Mouse (Mus musculus) layer of hippocampus, adult 6 months (tissue): ENCODE data around the gene Cfp. TPM values are rescaled to one million over a fixed set of nuclear protein-coding genes. Genes with fewer than 3 reads are reported as not detected.

Source experiments
- long read RNA-seq, 2 experiments: library from polyadenylated mRNA; unstranded; transcript quantifications; one replicate each; pipeline ENCODE4 v2.0.0; 2019 to 2020
- polyA plus RNA-seq: library from polyadenylated mRNA; unstranded; fragments of <200 nt; fragmentation: Nextera tagmentation; gene quantifications from 2 replicates; pipeline ENCODE4 v1.2.3, GENCODE M21; 2021

The Cfp gene
- polyA plus RNA-seq = 0.43 and 0.48 TPM in 2 replicates
- long read RNA-seq, experiment 1 = 0 reads
- long read RNA-seq, experiment 2, partial matches to known transcripts = 1 of 5 reads
- long read RNA-seq, experiment 2, other reads (novel, unspliced or antisense) = 2 of 5 reads

DNA sequence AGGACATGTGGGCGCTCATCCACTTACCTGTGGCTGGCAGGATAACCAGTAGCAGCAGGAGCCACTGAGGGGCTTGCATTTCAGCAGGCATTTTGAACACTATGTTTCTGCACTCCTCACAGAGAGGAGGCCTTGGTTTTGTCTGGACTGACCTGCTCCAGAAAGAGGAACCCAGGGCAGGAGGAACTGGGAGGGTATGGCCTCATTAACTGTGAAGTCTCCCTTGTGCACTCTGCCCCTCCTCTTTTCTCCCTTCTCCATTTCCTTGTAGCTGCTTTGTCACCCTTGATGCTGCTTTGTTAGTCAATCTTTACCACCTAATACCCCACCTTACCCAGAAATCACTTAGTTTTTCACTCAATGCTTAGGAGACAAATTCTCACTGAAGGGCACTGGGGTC, at the start of gene Cfp:
TSS of gene Cfp (minus strand) at position 192 of the 400 bp plus-strand sequence.

DNA sequence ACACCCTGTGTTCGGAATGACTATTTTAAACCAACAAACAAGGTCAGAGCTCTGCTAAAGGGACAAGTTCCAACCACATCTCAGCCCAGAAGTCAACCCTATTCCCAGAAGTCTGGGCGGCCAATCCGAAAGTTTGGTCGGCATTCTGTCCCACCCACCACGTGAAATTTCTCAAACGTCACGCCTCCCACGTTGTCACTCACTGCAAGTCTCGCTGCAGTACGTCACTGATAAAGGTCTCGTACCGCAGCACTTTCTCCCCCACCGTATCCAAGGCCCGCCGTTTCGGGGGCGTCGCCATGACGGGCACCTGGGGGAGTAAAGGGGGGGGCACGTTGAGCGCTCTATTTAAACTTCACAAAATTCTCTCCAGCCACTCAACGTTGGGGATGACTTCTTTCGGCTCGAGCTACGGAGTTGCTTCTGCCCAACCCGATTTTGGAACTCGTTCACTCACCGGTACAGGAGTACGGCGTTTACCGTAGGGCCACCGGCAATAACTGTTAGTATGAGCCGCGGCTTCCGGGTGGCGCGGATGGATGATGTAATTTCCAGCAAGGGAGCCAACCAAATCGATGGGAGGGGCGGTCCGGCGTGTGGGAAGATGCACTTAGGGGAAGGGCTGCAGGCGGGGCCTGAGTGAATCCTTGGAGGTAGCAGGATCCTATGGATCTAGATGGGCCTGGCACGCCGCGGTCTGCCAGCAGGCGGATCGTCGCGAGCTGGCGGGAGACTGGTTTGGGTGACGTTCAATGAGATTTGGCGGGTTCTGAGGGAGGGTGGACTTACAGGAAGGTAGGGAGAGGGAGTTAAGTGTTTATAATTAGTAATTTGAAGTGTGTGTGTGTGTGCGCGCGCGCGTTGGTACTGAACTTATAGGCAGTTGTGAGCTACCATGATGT, 30.4 kb upstream of the Cfp start, which contains the start of gene Uxt:
TSS of gene Uxt (minus strand) at position 541 of the 902 bp plus-strand sequence.

DNA sequence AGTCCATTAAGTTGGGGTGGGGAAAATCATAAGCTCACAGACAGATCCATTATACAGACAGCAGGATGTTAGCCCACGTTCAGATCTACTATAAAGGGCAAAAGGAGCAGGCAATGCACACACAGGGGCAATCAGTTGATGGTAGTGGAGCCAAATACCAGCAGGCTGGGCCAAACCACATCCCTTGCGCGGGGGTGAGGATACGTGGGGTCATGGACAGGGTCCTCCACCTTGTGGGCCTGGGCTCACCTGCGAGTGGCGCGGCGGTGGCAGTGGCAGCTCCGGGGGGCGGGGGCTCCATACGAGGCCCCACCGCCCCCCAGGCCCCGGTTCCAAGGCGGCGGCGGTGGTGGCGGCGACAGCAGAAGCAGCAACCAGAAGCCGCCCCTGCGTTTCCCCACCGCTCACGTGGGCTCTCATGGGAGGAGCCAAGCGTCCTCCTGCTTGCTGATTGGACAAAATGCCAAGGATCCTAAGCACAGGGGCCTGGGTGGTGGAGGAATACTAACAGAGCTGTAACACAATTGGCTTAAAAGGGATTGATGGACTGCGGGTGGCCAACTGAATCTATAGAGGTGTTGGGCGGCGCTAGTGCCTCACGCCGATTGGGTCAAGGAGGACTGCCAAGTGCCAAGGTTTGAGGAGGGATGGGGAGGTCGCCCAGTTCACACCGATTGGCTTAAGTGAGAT, 19.0 kb upstream of the Cfp start, which contains the start of gene Elk1:
TSS of gene Elk1 (minus strand) at position 418 of the 690 bp plus-strand sequence.

DNA sequence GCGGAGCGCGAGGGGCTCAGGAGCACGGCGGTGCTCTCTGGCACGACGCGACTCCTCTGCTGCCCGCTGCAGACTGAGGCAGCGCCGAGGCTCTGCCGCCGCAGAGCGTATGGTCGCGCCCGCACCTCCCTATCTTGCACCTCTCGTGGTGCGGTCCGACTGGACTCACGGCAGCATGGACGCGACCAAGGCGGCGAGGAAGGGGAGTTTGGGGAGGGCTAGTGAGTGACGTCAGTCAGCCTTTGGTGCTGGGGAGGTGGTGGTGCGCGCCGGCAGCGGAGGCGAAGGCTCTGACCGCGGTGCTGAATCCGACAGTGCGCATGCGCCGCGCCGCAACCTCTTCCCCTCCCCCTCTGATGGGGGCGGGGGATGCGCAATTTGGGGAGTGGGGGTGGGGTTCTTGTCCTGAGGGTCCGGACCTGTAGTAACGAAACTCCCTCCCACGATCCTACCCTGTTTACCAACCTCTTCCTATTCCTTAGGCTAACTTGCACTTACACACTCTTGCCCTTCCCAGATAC, 10.5 kb downstream of the Cfp start, which contains the start of gene Syn1:
TSS of gene Syn1 (minus strand) at position 161 of the 521 bp plus-strand sequence.

Other genes with a start within 250 kb of the Cfp start
- 130 and 173 TPM in 2 replicates for gene Cdk16, start 243.6 kb downstream of the Cfp start, polyA plus RNA-seq
- 31.7 and 32.6 TPM in 2 replicates for gene Usp11, start 227.6 kb downstream of the Cfp start, polyA plus RNA-seq
- gene Araf, start 133.7 kb downstream of the Cfp start, polyA plus RNA-seq = 179 and 181 TPM in 2 replicates
- 0.57 and 0.84 TPM in 2 replicates for gene Timp1, start 61.4 kb downstream of the Cfp start, polyA plus RNA-seq
- 88.2 and 114 TPM in 2 replicates for gene Syn1, start 10.6 kb downstream of the Cfp start, polyA plus RNA-seq
- 35.8 and 45.1 TPM in 2 replicates for gene Elk1, start 19.1 kb upstream of the Cfp start, polyA plus RNA-seq
- gene Uxt, start 30.5 kb upstream of the Cfp start, polyA plus RNA-seq = 16.8 and 20.0 TPM in 2 replicates
- gene Zfp182, start 130.8 kb upstream of the Cfp start, polyA plus RNA-seq = 2.5 and 3.3 TPM in 2 replicates
- gene Spaca5, start 136.9 kb upstream of the Cfp start, polyA plus RNA-seq = not detected in 2 replicates
- 0.87 and 1.3 TPM in 2 replicates for gene Zfp300, start 158.0 kb upstream of the Cfp start, polyA plus RNA-seq
- gene Ssxa1, start 184.3 kb upstream of the Cfp start, polyA plus RNA-seq = not detected in 2 replicates
- not detected in 2 replicates for gene Gm21876, start 244.1 kb upstream of the Cfp start, polyA plus RNA-seq